Mouse (Mus musculus): ENCODE data around the gene Oca2. TPM values are rescaled to one million over a fixed set of nuclear protein-coding genes. Genes with fewer than 3 reads are reported as not detected.

Oca2 gene
- total RNA-seq (2021), result not detected
- long read RNA-seq, experiment 1, result 0 reads
- long read RNA-seq, experiment 2, result 0 reads

- DNase-seq (ENCODE audit: low spot score), result no peak
Observed at GRCm38 (mm10) chr7:56239543-56239942, at the start of gene Oca2. Gene Oca2, plus strand, starts transcription at chr7:56239760.

GRCm38 (mm10) chr7:56191041-56191440 is 48.5 kb upstream of the Oca2 start:
- no peak for DNase-seq (ENCODE audit: low spot score)

- no peak for DNase-seq (ENCODE audit: low spot score)
Observed at GRCm38 (mm10) chr7:56191661-56192060, 47.9 kb upstream of the Oca2 start.

- DNase-seq (ENCODE audit: low spot score), result no peak
Observed at GRCm38 (mm10) chr7:56201483-56202218, 37.9 kb upstream of the Oca2 start.

GRCm38 (mm10) chr7:56202843-56203242 is 36.7 kb upstream of the Oca2 start:
- no peak for DNase-seq (ENCODE audit: low spot score)

- no peak for DNase-seq (ENCODE audit: low spot score)
Observed at GRCm38 (mm10) chr7:56203286-56203685, 36.3 kb upstream of the Oca2 start.

- no peak for DNase-seq (ENCODE audit: low spot score)
Observed at GRCm38 (mm10) chr7:56204877-56205276, 34.7 kb upstream of the Oca2 start.

- DNase-seq (ENCODE audit: low spot score), result no peak
Observed at GRCm38 (mm10) chr7:56220811-56221210, 18.7 kb upstream of the Oca2 start.

GRCm38 (mm10) chr7:56235794-56236423 is 3.7 kb upstream of the Oca2 start:
- DNase-seq (ENCODE audit: low spot score), result no peak

GRCm38 (mm10) chr7:56236617-56237016 is 2.9 kb upstream of the Oca2 start:
- DNase-seq (ENCODE audit: low spot score), result no peak

- no peak for DNase-seq (ENCODE audit: low spot score)
Observed at GRCm38 (mm10) chr7:56254568-56254967, 15.0 kb downstream of the Oca2 start.

- no peak for DNase-seq (ENCODE audit: low spot score)
Observed at GRCm38 (mm10) chr7:56257875-56258441, 18.4 kb downstream of the Oca2 start.

GRCm38 (mm10) chr7:56277506-56277905 is 37.9 kb downstream of the Oca2 start:
- DNase-seq (ENCODE audit: low spot score), result no peak

GRCm38 (mm10) chr7:56291468-56292115 is 52.0 kb downstream of the Oca2 start:
- DNase-seq (ENCODE audit: low spot score), result peak; percentile 17

- no peak for DNase-seq (ENCODE audit: low spot score)
Observed at GRCm38 (mm10) chr7:56304408-56304807, 64.8 kb downstream of the Oca2 start.

GRCm38 (mm10) chr7:56314358-56314757 is 74.8 kb downstream of the Oca2 start:
- DNase-seq (ENCODE audit: low spot score), result no peak

GRCm38 (mm10) chr7:56315630-56316529 is 76.3 kb downstream of the Oca2 start:
- no peak for DNase-seq (ENCODE audit: low spot score)

GRCm38 (mm10) chr7:56327738-56328137 is 88.2 kb downstream of the Oca2 start:
- DNase-seq (ENCODE audit: low spot score), result no peak

- DNase-seq (ENCODE audit: low spot score), result no peak
Observed at GRCm38 (mm10) chr7:56348528-56348927, 109.0 kb downstream of the Oca2 start.

- DNase-seq (ENCODE audit: low spot score), result no peak
Observed at GRCm38 (mm10) chr7:56356658-56357342, 117.2 kb downstream of the Oca2 start.
